Mouse (Mus musculus) heart, adult 2 months (tissue): ENCODE data around the gene Cfdp1.

ENCODE experiments used
- CTCF ChIP-seq: fragments of 200-600 bp; IDR thresholded peaks from 2 replicates; pipeline ENCODE4 v1.8.1; 2022; ENCODE audit warnings: antibody characterized with exemption, mild to moderate bottlenecking, moderate library complexity
- EP300 ChIP-seq: fragments of 200-500 bp; IDR thresholded peaks from 2 replicates; pipeline ENCODE4 v1.6.1; 2011; ENCODE audit warnings: low read depth, low read length, control low read depth; ENCODE audit not compliant: insufficient read depth
- POLR2A ChIP-seq: fragments of 200-500 bp; IDR thresholded peaks from 2 replicates; pipeline ENCODE4 v1.6.1; 2011; ENCODE audit warnings: mild to moderate bottlenecking, low read depth, low read length, control low read depth; ENCODE audit not compliant: insufficient read depth

DNA sequence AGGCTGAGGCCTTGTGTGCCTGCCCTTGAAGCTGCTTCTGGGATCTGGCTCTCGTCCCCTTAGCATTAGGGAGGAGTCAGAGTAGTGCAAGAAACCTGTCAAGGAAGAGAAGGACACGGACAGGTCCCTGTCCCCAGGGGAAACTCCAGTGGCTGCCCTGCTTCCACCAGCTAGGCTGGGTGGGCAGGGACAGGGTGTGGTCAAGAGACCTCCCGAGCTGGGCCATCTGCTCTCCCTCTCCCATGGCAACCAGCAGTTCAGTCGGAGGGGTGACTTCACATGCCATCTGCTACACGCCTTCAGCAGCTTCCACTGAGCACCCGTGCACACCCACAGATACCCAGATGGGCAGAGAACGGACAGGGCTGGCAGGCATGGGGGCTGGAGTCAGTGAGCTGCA is 117.8 kb downstream of the Cfdp1 start:
- TF ChIP-seq CTCF: no peak
- no peak for TF ChIP-seq POLR2A
- TF ChIP-seq EP300: no peak
